Mouse (Mus musculus): ENCODE measurements at regions not wholly inside any gene's neighbourhood (a gene's known extent, or its start where the extent isn't known, plus 50 kb on each side); places are given as distances from the start of the nearest gene placed in this dataset.

GRCm38 (mm10) chrX:6261469-6261868 lies 59.1 kb downstream of the Bmp15 start:
- DNase-seq (ENCODE audit: low spot score): peak; percentile 69
- H3K27me3 ChIP-seq (ENCODE audit: control insufficient read depth, insufficient read depth, low read length): no peaks in the 10 kb centered on the region
- no peak overlapping the region for H3K27ac ChIP-seq (ENCODE audit: low read depth, low read length)
- H3K4me3 ChIP-seq (ENCODE audit: low read depth, low read length): no peak overlapping the region
- H3K36me3 ChIP-seq (ENCODE audit: control insufficient read depth, insufficient read depth, low read length): no peaks in the 10 kb centered on the region
- no peaks in the 10 kb centered on the region for H3K4me1 ChIP-seq (ENCODE audit: control insufficient read depth, insufficient read depth, low read length)
- no peaks in the 10 kb centered on the region for H3K9me3 ChIP-seq (ENCODE audit: control insufficient read depth, low read length)
- 95% methylated on average over 1 of the region's 1 CpGs for WGBS
- H3K9ac ChIP-seq (ENCODE audit: low read length): no peak overlapping the region
- ATAC-seq (ENCODE audit: insufficient read depth, low FRiP score, low TSS enrichment): 0 out of 2 replicates have a peak, but pooled peaks have one; percentile 50
- no peak overlapping the region for H3K4me2 ChIP-seq (ENCODE audit: low read depth)

- H3K4me3 ChIP-seq (ENCODE audit: low read depth, low read length): no peak overlapping the region
These were observed 62.0 kb downstream of the Bmp15 start for GRCm38 (mm10) chrX:6258523-6258922.

GRCm38 (mm10) chrX:6254058-6254457 lies 66.5 kb downstream of the Bmp15 start:
- Histone ChIP-seq H3K4me1 (ENCODE audit: control insufficient read depth, insufficient read depth, low read length) (no peaks in the 10 kb centered on the region), H3K9ac (ENCODE audit: low read length) (no peak overlapping the region), H3K4me3 (ENCODE audit: low read depth, low read length) (no peak overlapping the region), H3K27ac (ENCODE audit: low read depth, low read length) (no peak overlapping the region), H3K9me3 (ENCODE audit: control insufficient read depth, low read length) (no peaks in the 10 kb centered on the region), H3K4me2 (ENCODE audit: low read depth) (no peak overlapping the region), H3K27me3 (ENCODE audit: control insufficient read depth, insufficient read depth, low read length) (no peaks in the 10 kb centered on the region), H3K36me3 (ENCODE audit: control insufficient read depth, insufficient read depth, low read length) (no peaks in the 10 kb centered on the region)
- DNase-seq (ENCODE audit: low spot score) (no peak), ATAC-seq (ENCODE audit: insufficient read depth, low FRiP score, low TSS enrichment) (no peak)

More at GRCm38 (mm10) chrX:6258523-6258922, 62.0 kb downstream of the Bmp15 start:
- Histone ChIP-seq H3K36me3 (ENCODE audit: control insufficient read depth, insufficient read depth, low read length) (no peaks in the 10 kb centered on the region), H3K4me2 (ENCODE audit: low read depth) (no peak overlapping the region), H3K9ac (ENCODE audit: low read length) (no peak overlapping the region), H3K27me3 (ENCODE audit: control insufficient read depth, insufficient read depth, low read length) (no peaks in the 10 kb centered on the region), H3K27ac (ENCODE audit: low read depth, low read length) (no peak overlapping the region), H3K4me1 (ENCODE audit: control insufficient read depth, insufficient read depth, low read length) (no peaks in the 10 kb centered on the region), H3K9me3 (ENCODE audit: control insufficient read depth, low read length) (no peaks in the 10 kb centered on the region)
- DNase-seq (ENCODE audit: low spot score) (no peak), ATAC-seq (ENCODE audit: insufficient read depth, low FRiP score, low TSS enrichment) (no peak)
- 82% methylated on average over 4 of the region's 4 CpGs for WGBS

- Histone ChIP-seq H3K27ac (ENCODE audit: low read depth, low read length) (no peak overlapping the region), H3K9ac (ENCODE audit: low read length) (no peak overlapping the region), H3K9me3 (ENCODE audit: control insufficient read depth, low read length) (no peaks in the 10 kb centered on the region), H3K4me2 (ENCODE audit: low read depth) (no peak overlapping the region), H3K4me1 (ENCODE audit: control insufficient read depth, insufficient read depth, low read length) (no peaks in the 10 kb centered on the region), H3K27me3 (ENCODE audit: control insufficient read depth, insufficient read depth, low read length) (no peaks in the 10 kb centered on the region), H3K4me3 (ENCODE audit: low read depth, low read length) (no peak overlapping the region), H3K36me3 (ENCODE audit: control insufficient read depth, insufficient read depth, low read length) (no peaks in the 10 kb centered on the region)
- WGBS: 58% methylated on average over 2 of the region's 2 CpGs
- ATAC-seq (ENCODE audit: insufficient read depth, low FRiP score, low TSS enrichment): no peak
- DNase-seq (ENCODE audit: low spot score): no peak
These were observed 67.6 kb downstream of the Bmp15 start for GRCm38 (mm10) chrX:6252873-6253272.
